Mouse (Mus musculus) embryo, embryonic 10.5 days (tissue): ENCODE data around the gene Ppp1r32.

Experiments used
- DNase-seq: peaks from one replicate; pipeline ENCODE4 v3.0.0-alpha.2; 2015; ENCODE audit warnings: low spot score

The Ppp1r32 gene

DNA sequence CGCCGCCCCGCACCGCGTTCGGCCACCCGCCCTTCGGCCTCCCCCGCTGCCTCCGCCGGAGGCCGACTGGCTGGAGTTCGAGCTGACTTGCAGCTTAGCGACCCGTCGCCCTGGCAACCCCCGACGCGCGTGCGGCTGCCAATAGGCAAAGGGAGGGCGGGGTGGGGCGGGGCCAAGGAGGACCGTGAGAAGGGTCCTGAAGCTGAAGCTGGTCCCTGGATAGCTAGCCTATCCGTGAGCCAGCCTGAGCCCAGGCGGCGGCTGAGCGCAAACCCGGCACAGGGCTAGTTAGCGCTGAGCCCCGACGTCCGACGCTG is 25.3 kb downstream of the Ppp1r32 start:
- peak; percentile 94 for DNase-seq

DNA sequence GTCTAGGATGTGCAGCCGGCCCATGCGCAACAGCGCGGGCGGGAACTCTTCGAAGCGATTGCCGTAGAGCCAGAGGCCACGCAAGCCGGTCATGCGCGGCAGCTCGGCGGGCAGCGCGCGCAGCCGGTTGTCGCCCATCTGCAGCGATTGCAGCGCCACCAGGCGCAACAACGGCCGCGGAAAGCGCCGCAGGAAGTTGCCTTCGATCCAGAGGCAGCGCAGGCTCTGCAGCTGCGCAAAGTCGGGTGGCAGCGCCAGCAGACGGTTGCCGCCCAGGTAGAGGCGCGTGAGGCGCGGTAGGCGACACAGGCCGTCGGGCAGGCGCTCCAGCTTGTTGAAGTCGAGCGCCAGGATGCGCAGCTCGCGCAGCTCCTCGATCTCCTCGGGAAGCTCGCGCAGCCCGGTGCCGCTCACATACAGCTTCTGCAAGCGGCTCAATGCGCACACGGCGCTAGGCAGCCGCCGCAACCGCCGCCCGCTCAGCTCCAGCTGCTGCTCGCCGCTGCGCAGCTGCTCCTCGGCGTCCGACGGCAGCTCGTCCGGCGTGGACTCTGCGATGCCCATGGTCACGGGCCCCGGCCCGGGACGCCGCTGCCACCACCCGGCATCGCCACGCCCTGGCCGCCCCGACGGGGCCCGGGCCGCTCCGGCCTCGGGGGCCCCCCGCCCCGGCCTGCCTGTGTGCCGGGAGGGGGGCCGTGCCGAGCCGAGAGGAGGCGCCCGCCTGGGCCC is 25.8 kb downstream of the Ppp1r32 start, which contains the start of gene Lrrc10b:
TSS of gene Lrrc10b (minus strand) at position 722 of the 732 bp plus-strand sequence.
- peak; percentile 80 for DNase-seq

DNA sequence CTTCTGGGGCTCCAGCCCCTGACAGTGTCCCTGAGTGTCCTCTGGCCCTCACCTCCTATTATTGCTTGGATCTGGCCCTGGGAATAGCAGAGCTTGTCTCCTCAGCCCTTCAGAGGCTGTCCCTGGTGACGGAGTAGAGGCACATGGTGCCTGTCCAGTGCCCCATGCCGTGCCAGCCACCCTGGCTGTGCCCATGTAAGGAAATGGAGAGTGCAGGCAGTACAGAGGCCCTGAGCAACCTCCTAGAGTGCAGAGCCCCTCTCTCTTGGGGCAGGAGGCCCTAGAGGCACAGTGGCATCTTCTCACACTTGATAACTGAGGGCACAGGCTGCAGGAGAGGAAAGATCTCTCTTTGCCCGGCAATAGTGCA is 27.3 kb downstream of the Ppp1r32 start:
- DNase-seq = no peak

DNA sequence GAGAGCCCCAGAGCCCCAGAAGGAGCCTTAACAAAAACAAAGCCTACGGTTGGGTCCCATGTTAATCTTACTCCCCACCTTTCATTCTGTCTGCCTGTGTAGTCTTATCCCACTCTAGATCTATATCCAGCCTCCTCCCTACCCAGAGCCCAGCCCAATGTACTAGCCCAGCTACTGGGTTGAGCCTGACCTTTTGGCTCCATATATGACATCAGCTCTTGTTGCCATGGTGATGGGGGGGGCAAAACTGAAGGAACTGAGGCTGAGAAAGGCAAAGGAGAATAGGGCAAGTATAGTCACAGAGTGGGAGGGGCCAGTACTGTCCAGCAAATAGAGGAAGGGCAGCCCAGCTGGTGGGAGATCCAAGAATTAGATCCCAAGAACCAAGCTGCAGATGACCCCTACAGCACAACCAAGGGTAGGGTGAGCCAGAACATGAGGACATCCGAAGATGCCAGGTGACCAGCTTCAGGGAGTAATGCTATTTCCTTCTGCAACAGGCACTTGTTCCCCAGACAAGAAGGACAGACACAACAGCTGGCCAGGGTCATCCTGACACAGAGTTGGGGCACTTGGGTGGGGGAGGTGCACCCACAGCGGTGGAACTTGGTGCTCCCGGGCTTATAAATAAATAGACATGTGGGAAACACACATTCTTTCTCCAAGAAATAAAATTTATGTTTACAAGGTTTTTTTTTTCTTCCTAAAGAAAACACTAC is 27.9 kb downstream of the Ppp1r32 start:
- no peak for DNase-seq

DNA sequence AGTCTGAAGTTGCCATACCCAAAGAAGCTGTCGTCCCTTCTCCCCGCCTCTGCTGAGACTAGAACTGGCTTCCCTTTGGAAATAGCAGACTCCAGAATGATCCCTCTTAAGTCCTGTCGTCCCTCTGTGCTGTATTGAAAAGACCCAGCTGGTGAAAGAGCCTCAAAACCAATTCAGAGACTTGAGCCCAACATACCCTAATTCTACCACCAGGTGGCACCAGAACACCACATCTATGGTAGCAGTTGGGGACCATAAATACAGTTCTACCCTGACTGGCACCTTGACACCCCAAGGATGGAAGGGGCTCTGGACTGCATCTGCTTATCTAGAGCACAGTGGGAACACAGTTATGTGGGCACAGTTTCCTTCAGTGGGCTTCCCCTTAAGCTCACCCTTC is 33.0 kb downstream of the Ppp1r32 start:
- peak; percentile 93 for DNase-seq

DNA sequence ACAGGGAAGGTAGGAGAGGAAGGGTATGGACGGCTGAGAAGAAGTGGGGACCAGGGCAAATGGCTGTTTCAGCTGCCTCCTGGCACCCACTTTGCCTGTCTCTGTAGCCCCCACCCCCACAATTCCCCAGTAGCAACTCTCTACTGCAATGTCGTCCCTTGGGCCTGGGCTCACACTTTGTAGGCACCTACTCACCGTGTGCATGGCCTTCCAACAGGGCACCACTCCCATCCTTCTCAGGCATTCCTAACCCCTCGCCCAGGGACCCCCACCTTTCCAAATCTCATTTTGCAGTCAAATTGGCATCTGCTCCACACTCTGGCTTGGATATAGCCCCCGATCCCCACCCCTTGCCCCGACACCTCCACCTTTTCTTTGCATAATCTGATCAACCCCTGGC is 33.5 kb downstream of the Ppp1r32 start:
- DNase-seq = no peak

DNA sequence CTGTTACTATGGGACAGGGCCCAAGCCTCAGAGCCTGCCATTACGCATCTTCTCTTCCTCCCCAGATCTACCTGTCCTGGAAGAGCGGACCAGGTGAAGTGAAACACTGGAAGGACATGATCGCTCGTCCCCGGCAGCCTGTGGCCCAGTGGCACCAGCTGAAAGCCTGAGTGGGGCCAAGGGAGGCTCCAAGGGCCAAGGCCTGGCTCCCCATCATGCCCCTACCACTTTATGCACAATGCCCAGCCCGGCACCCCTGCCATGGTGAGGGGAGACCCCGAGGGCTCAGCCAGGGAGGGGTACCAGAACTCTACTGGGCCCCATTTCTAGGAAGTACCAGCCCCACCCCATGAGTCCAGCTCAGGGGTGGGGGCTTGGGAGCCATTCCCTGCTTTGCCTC is 34.5 kb downstream of the Ppp1r32 start:
- no peak for DNase-seq

DNA sequence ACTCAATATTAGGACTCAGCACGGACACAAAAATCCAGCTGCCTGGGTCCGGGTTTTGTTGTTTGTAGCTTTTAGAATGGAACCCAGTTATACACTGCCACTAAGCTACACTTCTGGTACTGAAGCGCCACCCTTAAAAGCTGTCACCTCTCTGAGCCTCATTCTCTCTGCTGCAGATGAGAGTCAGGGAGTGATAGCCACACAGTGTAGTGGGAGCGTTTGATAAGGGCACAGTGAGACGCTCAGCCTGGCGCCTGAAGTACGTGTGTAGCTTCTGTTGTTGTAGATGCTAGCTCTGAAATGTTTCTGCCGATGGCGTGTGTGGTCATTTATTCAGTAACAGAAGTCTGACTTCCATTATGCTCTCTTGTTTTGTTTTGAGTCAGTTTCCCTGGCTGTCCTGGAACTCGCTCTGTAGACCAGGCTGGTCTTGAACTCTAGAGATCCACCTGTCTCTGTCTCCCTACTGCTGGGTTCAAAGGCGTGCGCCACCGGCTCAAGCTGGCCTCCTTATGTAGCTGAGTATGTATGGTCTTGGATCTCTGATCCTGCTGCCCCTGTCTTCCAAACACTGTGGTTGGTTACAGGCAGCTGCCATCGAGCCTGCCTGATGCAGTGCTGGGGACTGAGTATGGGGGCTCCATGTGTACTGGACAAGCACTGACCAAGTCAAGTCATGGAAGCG is 37.9 kb downstream of the Ppp1r32 start:
- no peak for DNase-seq

DNA sequence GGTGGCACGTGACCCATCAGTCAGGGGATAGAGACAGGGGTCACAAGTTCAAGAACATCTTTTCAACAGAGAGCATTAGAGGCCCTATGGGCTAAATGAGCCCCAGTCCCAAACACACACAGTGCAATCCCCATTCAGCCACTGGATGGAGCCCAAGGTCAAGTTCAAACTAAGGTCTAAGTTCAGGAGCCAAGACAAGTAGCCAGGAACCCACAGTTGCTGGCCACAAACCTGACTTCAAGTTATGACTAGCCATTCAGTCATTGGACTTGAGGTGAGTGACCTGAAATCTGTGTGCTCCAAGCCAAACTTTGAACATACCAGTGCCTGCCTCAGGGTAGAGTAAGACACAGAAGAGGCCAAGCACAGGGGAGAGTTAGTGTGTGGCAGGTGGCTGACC is 45.2 kb downstream of the Ppp1r32 start:
- peak; percentile 52 for DNase-seq

DNA sequence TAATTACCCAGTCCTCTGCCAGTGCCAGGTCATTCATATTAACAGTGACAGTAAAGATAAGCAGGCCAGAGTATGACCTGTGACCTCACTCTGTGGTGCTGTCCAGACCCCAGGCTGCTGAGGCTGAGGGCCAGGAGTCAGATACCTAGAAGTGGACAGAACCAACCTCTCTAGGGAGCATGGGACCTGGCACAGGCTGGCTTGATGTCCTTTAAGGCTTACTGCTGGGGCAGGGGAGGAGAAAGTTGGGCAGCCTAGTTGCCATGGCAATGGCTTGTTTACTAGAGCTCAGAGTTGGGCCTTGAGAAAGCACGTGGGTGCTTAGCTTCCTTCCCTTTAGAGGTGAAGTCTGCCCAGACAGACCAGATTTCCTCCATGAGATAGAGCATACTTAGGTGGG is 46.0 kb downstream of the Ppp1r32 start:
- DNase-seq = no peak

DNA sequence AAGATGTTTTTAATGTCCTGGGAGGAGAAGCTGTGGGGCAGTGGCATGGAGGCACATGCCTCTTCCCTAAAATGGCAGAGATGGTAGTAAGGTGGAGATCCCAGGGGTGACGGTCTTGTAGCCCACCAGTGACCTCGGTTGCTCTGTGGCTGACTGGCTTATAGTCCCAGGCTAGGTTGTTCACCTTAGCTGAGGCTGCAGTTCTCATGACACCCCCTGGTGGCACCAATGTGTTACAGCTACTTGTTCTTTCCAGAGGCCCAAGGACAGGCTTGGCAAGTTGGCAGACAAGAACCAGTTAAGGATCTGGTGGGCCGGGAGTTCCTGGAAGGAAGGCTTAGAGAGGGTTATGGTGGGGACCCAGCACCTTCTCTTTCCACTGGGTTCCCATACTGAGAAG is 46.8 kb downstream of the Ppp1r32 start:
- peak; percentile 84 for DNase-seq

DNA sequence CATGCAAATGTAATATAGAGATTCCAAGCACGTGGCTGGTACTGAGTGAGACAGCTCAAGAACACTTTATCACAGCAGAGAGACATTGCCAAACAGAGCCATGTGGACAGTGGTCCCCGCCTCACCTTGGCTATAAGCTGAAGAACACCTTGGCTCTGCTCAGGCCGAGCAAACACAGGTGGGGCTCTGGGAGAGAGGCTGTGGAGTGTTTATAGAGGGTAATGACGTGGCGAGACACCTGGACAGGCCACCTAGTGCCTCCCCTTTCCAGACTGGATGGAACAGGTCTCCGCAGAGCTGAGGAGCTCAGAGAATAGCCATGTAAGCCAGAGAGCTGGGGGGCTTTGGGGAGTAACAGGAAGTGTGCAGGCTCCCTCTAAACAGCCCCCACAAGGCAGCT is 47.8 kb downstream of the Ppp1r32 start:
- no peak for DNase-seq

DNA sequence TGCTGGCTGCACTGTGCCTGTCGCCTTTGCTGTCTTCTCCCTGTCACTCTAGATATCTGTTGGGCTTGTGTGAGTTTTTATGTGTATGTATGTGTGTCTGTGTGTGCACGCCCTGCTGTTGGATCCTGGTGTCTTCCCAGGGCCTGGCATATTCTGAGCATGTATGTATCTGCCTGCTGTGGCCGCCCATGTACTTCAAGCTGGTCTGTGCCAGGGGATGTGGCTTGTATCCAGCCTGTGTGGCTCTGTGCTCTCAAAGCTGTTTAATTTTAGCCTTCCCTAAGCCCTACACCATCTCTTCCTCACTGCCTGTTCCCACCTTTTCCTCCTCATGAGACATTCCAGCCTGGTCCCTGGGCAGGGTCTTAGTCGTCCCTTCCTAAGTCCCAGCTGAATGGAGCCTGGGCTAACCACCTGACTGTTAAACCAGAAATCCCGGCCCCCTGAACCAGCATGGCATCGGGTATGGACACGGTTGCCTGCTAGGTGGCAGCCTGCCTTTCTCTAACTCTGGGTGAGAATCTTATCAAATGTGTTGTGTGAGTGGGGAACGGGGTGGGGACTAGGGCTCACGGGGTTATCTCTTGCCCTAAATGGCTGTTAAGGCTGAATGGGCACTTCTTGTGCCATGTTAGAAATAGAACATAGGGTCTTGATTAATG is 48.7 kb downstream of the Ppp1r32 start:
- no peak for DNase-seq

DNA sequence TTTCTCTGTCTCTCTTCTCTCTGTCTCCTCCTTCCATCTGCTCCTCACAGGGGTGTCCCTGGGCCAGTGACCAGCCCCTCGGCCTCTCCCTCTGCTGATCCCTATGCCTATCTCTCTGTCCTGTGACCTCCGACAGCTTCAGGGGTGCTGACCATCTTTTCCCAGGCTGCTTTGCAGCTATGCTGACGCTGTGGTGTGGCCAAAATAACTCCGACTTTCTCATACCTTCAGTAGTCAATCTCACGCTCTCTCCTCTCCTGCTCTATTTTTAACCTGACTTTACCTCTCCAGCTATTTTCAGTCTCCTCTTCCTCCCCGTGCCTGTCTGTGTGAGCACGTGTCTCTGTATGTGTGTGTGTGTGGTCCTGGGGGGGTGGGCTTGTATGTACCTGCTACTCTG is 49.5 kb downstream of the Ppp1r32 start:
- DNase-seq = no peak

DNA sequence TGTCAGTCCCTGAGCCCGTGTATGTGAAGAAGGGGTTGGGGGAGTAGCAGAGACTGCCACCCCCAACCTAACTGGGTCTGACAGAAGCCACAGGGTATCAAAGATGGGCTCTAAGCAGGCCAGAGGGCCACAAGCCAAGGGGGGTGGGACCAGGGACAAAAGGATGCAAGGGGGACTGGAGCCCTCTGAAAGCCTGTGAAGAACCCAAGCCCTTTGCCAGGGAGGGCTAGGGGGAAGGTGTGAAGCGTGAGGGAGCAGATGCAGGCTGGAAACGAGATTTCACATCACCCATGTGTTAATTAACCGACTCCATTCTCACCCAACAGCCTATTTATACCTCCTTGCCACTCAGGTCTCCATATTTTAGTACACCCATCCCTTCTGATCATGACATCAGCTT is 50.9 kb downstream of the Ppp1r32 start:
- no peak for DNase-seq

DNA sequence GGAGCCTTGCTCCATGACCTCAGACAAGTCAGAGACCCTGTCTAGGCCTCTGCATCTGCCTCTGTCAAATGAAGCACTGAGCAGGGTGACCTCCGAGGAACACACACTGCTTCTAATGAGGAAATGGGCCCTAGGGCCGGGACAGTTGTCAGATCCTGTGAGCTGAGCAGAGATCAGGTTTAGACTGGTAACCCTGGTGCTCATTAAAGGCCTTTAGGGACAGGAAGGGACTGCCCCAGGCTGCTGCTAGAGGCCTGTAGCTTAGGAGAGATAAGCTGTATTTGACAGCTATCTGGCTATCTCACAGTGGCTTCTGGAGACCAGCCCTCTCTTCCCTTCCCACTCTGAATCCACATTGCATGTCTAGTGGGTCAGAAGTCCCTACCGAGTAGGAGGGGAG is 51.3 kb downstream of the Ppp1r32 start:
- DNase-seq = peak; percentile 28

DNA sequence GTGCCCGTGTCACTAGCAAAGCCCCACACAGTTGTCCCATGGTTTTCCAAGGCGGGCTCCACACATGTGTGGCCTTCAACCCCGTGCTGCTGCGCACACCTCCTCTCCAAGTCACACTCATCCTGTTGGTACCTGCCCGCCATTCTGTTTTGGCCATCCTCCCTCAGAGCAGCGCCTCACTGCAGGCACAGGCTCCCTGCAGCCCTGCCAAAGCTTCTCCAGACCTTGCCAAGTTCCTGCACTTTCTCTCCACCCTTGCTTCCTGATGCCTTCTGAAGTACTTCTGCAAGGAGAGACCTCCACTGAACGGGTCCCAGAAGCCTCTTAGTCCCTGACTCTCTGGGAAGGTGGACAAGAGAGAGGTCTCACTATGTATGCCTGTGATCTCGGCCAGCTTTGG is 53.4 kb downstream of the Ppp1r32 start:
- DNase-seq = no peak

DNA sequence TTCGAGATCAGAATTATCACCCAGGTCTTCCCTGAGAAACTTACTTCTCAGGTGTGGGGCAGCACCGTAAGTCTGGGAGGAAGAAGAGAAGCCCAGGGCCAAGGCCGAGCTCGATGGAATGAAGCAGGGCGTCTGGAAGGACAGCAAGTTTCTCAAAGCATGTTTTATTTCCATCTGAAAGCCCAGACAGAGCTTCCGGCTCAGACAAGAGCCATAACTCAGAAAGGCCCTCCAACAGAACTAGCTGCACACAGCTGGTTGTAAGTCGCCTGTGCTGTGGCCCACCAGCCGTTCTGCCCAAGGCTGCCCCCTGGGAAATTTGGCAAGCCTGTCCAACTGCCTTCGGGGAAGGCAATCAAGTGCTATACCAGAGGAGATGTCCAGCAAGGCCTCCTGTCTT is 55.3 kb downstream of the Ppp1r32 start:
- no peak for DNase-seq

DNA sequence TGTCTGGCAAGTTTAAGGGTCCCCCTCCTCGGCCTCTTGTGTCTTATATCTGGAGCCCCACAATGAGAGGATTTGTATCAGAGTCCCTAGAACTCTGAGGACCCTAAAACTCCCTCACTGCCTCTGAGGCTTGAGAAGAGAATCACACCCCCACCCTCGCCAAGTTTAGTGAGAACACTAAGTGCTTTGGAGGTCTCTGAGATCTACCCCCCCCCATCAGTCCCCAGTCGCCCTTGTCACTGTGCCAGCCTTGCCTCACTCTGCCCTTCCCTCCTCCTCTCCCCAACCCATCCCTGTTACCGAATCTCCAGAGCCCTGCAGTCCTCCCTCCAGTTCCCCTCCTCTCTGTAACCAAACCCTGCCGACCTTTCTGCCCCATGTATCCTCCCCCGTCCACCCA is 55.9 kb downstream of the Ppp1r32 start:
- DNase-seq = no peak

DNA sequence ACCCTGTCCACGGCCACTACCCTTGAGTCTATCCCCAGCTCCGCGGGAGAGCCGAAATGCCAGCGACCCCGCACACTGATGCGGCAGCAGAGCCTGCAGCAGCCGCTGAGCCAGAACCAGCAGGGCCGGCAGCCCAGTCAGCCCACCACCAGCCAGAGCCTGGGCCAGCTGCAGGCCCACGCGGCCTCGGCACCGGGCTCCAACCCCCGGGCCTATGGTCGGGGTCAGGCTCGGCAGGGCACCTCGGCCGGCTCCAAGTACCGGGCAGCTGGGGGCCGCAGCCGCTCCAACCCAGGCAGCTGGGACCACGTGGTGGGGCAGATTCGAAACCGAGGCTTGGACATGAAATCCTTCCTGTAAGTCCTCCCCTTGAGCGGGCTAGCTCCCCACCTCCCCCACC is 56.4 kb downstream of the Ppp1r32 start:
- DNase-seq = no peak

DNA sequence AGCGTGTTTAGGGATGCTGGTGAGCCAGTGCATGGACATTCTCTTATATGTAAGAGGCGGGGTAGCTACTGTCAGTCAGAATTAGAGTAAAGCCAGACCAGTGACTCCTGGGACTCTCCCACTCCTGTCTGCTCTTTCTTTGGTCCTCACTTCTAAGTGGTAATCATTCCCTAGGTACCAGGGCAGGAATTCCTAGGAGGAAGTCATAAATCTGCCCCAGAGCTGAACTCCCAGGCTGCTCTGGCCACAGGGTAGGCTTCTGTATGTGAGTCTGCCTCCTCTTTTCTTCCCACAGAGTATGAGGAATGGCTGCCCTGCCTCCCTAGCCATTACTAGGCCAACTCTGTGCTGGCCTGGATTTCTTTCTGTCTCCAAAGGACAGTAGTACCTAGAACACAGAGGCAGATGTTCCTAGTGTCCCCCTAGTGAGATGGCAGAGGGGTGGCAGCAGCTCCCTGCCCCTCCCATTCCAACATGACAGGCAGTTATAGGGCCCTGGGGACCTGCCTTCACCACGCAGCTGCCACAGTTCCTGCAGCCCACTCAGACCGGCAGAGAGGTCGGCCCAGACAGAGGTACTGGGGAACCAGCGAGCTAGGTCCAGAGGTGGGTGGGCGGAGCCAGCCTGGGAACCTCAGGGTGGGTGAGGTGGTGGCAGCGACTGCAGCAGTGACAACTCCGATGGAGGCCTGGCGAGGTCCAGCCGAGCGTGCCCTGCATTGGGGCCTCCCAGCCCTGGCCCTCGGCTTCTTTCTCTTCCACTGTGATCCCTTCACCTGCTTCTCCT is 57.1 kb downstream of the Ppp1r32 start:
- peak; percentile 55 for DNase-seq

DNA sequence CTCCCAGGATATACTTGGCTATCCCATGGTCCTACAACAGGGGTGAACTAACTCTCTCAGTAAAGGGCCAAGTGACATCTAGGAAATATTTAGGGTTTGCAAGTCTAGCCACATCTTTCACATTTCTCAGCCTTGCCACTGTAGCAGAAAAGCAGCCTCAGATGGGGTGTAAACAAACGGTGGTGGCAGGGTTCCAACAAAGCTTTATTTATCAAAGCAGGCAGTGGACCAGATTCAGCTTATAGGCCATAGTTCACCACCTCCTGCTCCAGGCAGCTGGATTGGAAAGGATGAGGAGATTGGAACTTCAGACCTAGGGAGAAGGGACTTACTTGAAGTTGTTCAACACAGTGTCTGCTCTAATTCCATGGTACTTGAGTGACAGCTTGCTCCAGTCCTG is 58.0 kb downstream of the Ppp1r32 start:
- DNase-seq = no peak
